ENCODE assay signal across 11 mouse cellular contexts in the genomic region with DNA sequence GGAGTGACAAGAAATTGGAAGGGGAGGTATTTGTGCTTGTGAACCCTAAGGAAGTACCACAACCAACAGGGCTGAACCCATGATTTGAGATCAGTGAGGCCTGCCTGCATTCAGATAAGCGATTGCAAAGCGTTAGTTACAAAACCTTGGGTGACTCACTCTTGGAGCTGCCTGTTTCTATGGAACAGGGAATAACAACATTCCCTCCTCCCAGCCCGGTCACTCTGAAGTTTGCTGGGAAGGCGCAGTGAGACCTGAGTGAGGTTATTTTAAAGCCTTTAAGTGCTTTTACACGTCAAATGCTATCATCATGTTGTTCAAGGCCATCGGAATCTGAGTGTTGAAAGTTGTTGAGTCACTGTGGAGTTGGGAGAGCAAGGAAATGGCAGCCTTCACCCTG.
DNase-seq lines count a peak whose midpoint lies in the region; ATAC-seq lines count a peak whose summit lies in the region.
"Had no signal": no experiment of that assay in that cellular context is flagged by ENCODE, and none has a peak within 500 bp of the region (broad histone marks: within the 10 kb centered on the region; RNA-seq: fewer than 3 reads in every experiment).

No protein-coding gene starts in this region.

- no peak overlapping the region for H3K4me3 ChIP-seq in liver, embryonic 11.5 days (ENCODE audit: low read depth, low read length)
- H3K4me3 ChIP-seq in heart, embryonic 13.5 days, result no peak overlapping the region
- H3K4me3 ChIP-seq: forebrain, embryonic 10.5 days; limb, embryonic 12.5 days had no signal

- 63% methylated on average over 6 of the region's 6 CpGs for WGBS in liver, embryonic 11.5 days
- whole genome bisulfite sequencing in heart, embryonic 13.5 days, result 25% methylated on average over 6 of the region's 6 CpGs

- no peak for DNase-seq in liver, embryonic 11.5 days (ENCODE audit: low spot score)
- DNase-seq in liver, result no peak
- peak; percentile 23 for DNase-seq in adrenal gland, adult 8-10 months
- no peak for DNase-seq in left cerebral cortex, postnatal 36 days (ENCODE audit: low spot score in 2 of 2)
- DNase-seq in kidney, postnatal 14 days, result no peak

- H3K9ac ChIP-seq in liver, embryonic 11.5 days (ENCODE audit: low read depth, low read length), result no peak overlapping the region
- H3K9ac ChIP-seq in heart, embryonic 13.5 days, result no peak overlapping the region
- H3K9ac ChIP-seq: limb, embryonic 12.5 days had no signal

- intact Hi-C loops in left cerebral cortex, postnatal 36 days (cut with DNase I), result no loop called here

- H3K4me1 ChIP-seq in liver, embryonic 11.5 days (replicated peaks; ENCODE audit: control insufficient read depth, insufficient read depth, low read length), result peaks cover 10% of the 10 kb centered on the region; the same call in 1 of the 2 replicates
- peaks cover 17% of the 10 kb centered on the region for H3K4me1 ChIP-seq in heart, embryonic 13.5 days
- H3K4me1 ChIP-seq: forebrain, embryonic 10.5 days; limb, embryonic 12.5 days had no signal

- no peaks in the 10 kb centered on the region for H3K36me3 ChIP-seq in liver, embryonic 11.5 days (ENCODE audit: control insufficient read depth, insufficient read depth, low read length)
- no peaks in the 10 kb centered on the region for H3K36me3 ChIP-seq in heart, embryonic 13.5 days
- H3K36me3 ChIP-seq: forebrain, embryonic 10.5 days; limb, embryonic 12.5 days had no signal

- H3K27ac ChIP-seq in liver, embryonic 11.5 days (ENCODE audit: low read depth, low read length), result no peak overlapping the region
- H3K27ac ChIP-seq in heart, embryonic 13.5 days (replicated peaks), result peak overlapping the region; percentile 78
- H3K27ac ChIP-seq: forebrain, embryonic 10.5 days; limb, embryonic 12.5 days; macrophage had no signal

- H3K9me3 ChIP-seq in liver, embryonic 11.5 days (ENCODE audit: control insufficient read depth, low read length), result no peaks in the 10 kb centered on the region
- H3K9me3 ChIP-seq in heart, embryonic 13.5 days, result no peaks in the 10 kb centered on the region
- H3K9me3 ChIP-seq: limb, embryonic 12.5 days had no signal

- H3K27me3 ChIP-seq in liver, embryonic 11.5 days (replicated peaks; ENCODE audit: control insufficient read depth, insufficient read depth, low read length), result no peaks in the 10 kb centered on the region
- no peaks in the 10 kb centered on the region for H3K27me3 ChIP-seq in heart, embryonic 13.5 days (replicated peaks)
- H3K27me3 ChIP-seq: limb, embryonic 12.5 days had no signal

- ATAC-seq in liver, embryonic 11.5 days (replicated peaks; ENCODE audit: low FRiP score), result peak; percentile 49; the same call in 1 of the 2 replicates
- ATAC-seq in heart, embryonic 13.5 days (ENCODE audit: extremely low read depth, insufficient number of reproducible peaks, low FRiP score, low TSS enrichment), result peak; percentile 46; the same call in 1 of the 2 replicates
- ATAC-seq in megakaryocyte-erythroid progenitor cell, adult 5-6 weeks (replicated peaks; ENCODE audit: low FRiP score, low TSS enrichment, poor library complexity, severe bottlenecking), result peak; percentile 23; the same call in 1 of the 2 replicates
- ATAC-seq in CD4-positive, CD25-positive, alpha-beta regulatory T cell, adult 4 months, result no peak

- no peak overlapping the region for H3K4me2 ChIP-seq in liver, embryonic 11.5 days
- H3K4me2 ChIP-seq in heart, embryonic 13.5 days, result peak overlapping the region; percentile 40
- H3K4me2 ChIP-seq: limb, embryonic 12.5 days had no signal
